Mouse (Mus musculus): ENCODE results near the gene Cacna1i. TPM values are rescaled to one million over a fixed set of nuclear protein-coding genes. Genes with fewer than 3 reads are reported as not detected.
A peak's percentile ranks its signal among the peaks of the same experiment; 100 is the strongest.

Cacna1i gene
- polyA plus RNA-seq (2014; fragmentation: Nextera tagmentation; extraction: Ambion mirVana), result 0.01 and 0.14 TPM in 2 replicates

- Histone ChIP-seq H3K4me3 (ENCODE audit: low read depth, low read length) (peak within 1 kb of the TSS; percentile 51), H3K4me1 (replicated peaks; ENCODE audit: control insufficient read depth, insufficient read depth, low read length) (peaks cover 4% of the 10 kb centered on the region), H3K4me2 (peak within 1 kb of the TSS; percentile 63), H3K9ac (ENCODE audit: low read depth, low read length) (no peak within 1 kb of the TSS), H3K36me3 (ENCODE audit: control insufficient read depth, insufficient read depth, low read length) (no peaks in the 10 kb centered on the region), H3K9me3 (ENCODE audit: control insufficient read depth, low read length) (no peaks in the 10 kb centered on the region), H3K27ac (ENCODE audit: low read depth, low read length) (no peak within 1 kb of the TSS), H3K27me3 (replicated peaks; ENCODE audit: control insufficient read depth, insufficient read depth, low read length) (peaks cover 75% of the 10 kb centered on the region)
- no peak for DNase-seq (ENCODE audit: low spot score)
- ATAC-seq (replicated peaks; ENCODE audit: low FRiP score), result no peak
- WGBS, result 4% methylated on average over 42 of the region's 50 CpGs
These were observed at the start of gene Cacna1i for GRCm38 (mm10) chr15:80286851-80287415. Gene Cacna1i (plus strand): TSS chr15:80287238.

- WGBS, result 95% methylated on average over 12 of the region's 12 CpGs
- H3K4me2 ChIP-seq, result no peak overlapping the region
- H3K27me3 ChIP-seq (replicated peaks; ENCODE audit: control insufficient read depth, insufficient read depth, low read length), result no peaks in the 10 kb centered on the region
- peaks cover 29% of the 10 kb centered on the region for H3K4me1 ChIP-seq (replicated peaks; ENCODE audit: control insufficient read depth, insufficient read depth, low read length)
- H3K4me3 ChIP-seq (ENCODE audit: low read depth, low read length), result no peak overlapping the region
- H3K27ac ChIP-seq (ENCODE audit: low read depth, low read length), result no peak overlapping the region
- H3K9me3 ChIP-seq (ENCODE audit: control insufficient read depth, low read length), result no peaks in the 10 kb centered on the region
- peaks cover 55% of the 10 kb centered on the region for H3K36me3 ChIP-seq (ENCODE audit: control insufficient read depth, insufficient read depth, low read length)
- no peak for DNase-seq (ENCODE audit: low spot score)
- ATAC-seq (replicated peaks; ENCODE audit: low FRiP score), result no peak
- H3K9ac ChIP-seq (ENCODE audit: low read depth, low read length), result no peak overlapping the region
These were observed 38.9 kb upstream of the Cacna1i start for GRCm38 (mm10) chr15:80248135-80248534.

- Histone ChIP-seq H3K9ac (ENCODE audit: low read depth, low read length) (no peak overlapping the region), H3K4me3 (ENCODE audit: low read depth, low read length) (no peak overlapping the region), H3K27ac (ENCODE audit: low read depth, low read length) (0 out of 2 replicates have a peak overlapping the region, but pooled peaks have one; percentile 89), H3K36me3 (ENCODE audit: control insufficient read depth, insufficient read depth, low read length) (peaks cover 50% of the 10 kb centered on the region), H3K27me3 (replicated peaks; ENCODE audit: control insufficient read depth, insufficient read depth, low read length) (no peaks in the 10 kb centered on the region), H3K4me2 (no peak overlapping the region), H3K9me3 (ENCODE audit: control insufficient read depth, low read length) (no peaks in the 10 kb centered on the region), H3K4me1 (replicated peaks; ENCODE audit: control insufficient read depth, insufficient read depth, low read length) (peaks cover 31% of the 10 kb centered on the region)
- WGBS, result 84% methylated on average over 1 of the region's 1 CpGs
- DNase-seq (ENCODE audit: low spot score), result no peak
- no peak for ATAC-seq (replicated peaks; ENCODE audit: low FRiP score)
These were observed 38.4 kb upstream of the Cacna1i start for GRCm38 (mm10) chr15:80248596-80248995.

GRCm38 (mm10) chr15:80249672-80250071 is 37.4 kb upstream of the Cacna1i start:
- Histone ChIP-seq H3K27me3 (replicated peaks; ENCODE audit: control insufficient read depth, insufficient read depth, low read length) (no peaks in the 10 kb centered on the region), H3K4me1 (replicated peaks; ENCODE audit: control insufficient read depth, insufficient read depth, low read length) (peaks cover 37% of the 10 kb centered on the region), H3K27ac (ENCODE audit: low read depth, low read length) (peak overlapping the region; percentile 89), H3K4me3 (ENCODE audit: low read depth, low read length) (no peak overlapping the region), H3K4me2 (peak overlapping the region; percentile 59; the same call in 1 of the 2 replicates), H3K9me3 (ENCODE audit: control insufficient read depth, low read length) (no peaks in the 10 kb centered on the region), H3K9ac (ENCODE audit: low read depth, low read length) (peak overlapping the region; percentile 2; the same call in 1 of the 2 replicates), H3K36me3 (ENCODE audit: control insufficient read depth, insufficient read depth, low read length) (peaks cover 46% of the 10 kb centered on the region)
- no peak for ATAC-seq (replicated peaks; ENCODE audit: low FRiP score)
- 89% methylated on average over 10 of the region's 10 CpGs for WGBS
- peak; percentile 33 for DNase-seq (ENCODE audit: low spot score)

GRCm38 (mm10) chr15:80250586-80250985 is 36.5 kb upstream of the Cacna1i start:
- Histone ChIP-seq H3K9me3 (ENCODE audit: control insufficient read depth, low read length) (no peaks in the 10 kb centered on the region), H3K4me1 (replicated peaks; ENCODE audit: control insufficient read depth, insufficient read depth, low read length) (peaks cover 37% of the 10 kb centered on the region), H3K4me2 (peak overlapping the region; percentile 59), H3K36me3 (ENCODE audit: control insufficient read depth, insufficient read depth, low read length) (peaks cover 41% of the 10 kb centered on the region), H3K27ac (ENCODE audit: low read depth, low read length) (peak overlapping the region; percentile 89), H3K27me3 (replicated peaks; ENCODE audit: control insufficient read depth, insufficient read depth, low read length) (no peaks in the 10 kb centered on the region), H3K9ac (ENCODE audit: low read depth, low read length) (peak overlapping the region; percentile 30), H3K4me3 (ENCODE audit: low read depth, low read length) (peak overlapping the region; percentile 13; the same call in 1 of the 2 replicates)
- DNase-seq (ENCODE audit: low spot score), result peak; percentile 34
- WGBS, result 39% methylated on average over 6 of the region's 6 CpGs
- ATAC-seq (replicated peaks; ENCODE audit: low FRiP score), result peak; percentile 60

- Histone ChIP-seq H3K36me3 (ENCODE audit: control insufficient read depth, insufficient read depth, low read length) (peaks cover 37% of the 10 kb centered on the region), H3K4me3 (ENCODE audit: low read depth, low read length) (peak overlapping the region; percentile 99; the same call in 1 of the 2 replicates), H3K4me1 (replicated peaks; ENCODE audit: control insufficient read depth, insufficient read depth, low read length) (peaks cover 58% of the 10 kb centered on the region), H3K9me3 (ENCODE audit: control insufficient read depth, low read length) (no peaks in the 10 kb centered on the region), H3K27ac (ENCODE audit: low read depth, low read length) (peak overlapping the region; percentile 99), H3K4me2 (peak overlapping the region; percentile 89), H3K9ac (ENCODE audit: low read depth, low read length) (peak overlapping the region; percentile 93), H3K27me3 (replicated peaks; ENCODE audit: control insufficient read depth, insufficient read depth, low read length) (no peaks in the 10 kb centered on the region)
- no peak for DNase-seq (ENCODE audit: low spot score)
- ATAC-seq (replicated peaks; ENCODE audit: low FRiP score), result no peak
- WGBS, result 46% methylated on average over 2 of the region's 2 CpGs
These were observed 33.5 kb upstream of the Cacna1i start for GRCm38 (mm10) chr15:80253530-80253929.

GRCm38 (mm10) chr15:80254207-80254606 is 32.8 kb upstream of the Cacna1i start:
- Histone ChIP-seq H3K9ac (ENCODE audit: low read depth, low read length) (peak overlapping the region; percentile 93), H3K4me2 (peak overlapping the region; percentile 89), H3K4me3 (ENCODE audit: low read depth, low read length) (peak overlapping the region; percentile 99), H3K27ac (ENCODE audit: low read depth, low read length) (peak overlapping the region; percentile 99), H3K9me3 (ENCODE audit: control insufficient read depth, low read length) (no peaks in the 10 kb centered on the region), H3K4me1 (replicated peaks; ENCODE audit: control insufficient read depth, insufficient read depth, low read length) (peaks cover 61% of the 10 kb centered on the region), H3K27me3 (replicated peaks; ENCODE audit: control insufficient read depth, insufficient read depth, low read length) (no peaks in the 10 kb centered on the region), H3K36me3 (ENCODE audit: control insufficient read depth, insufficient read depth, low read length) (peaks cover 30% of the 10 kb centered on the region)
- ATAC-seq (replicated peaks; ENCODE audit: low FRiP score), result no peak
- DNase-seq (ENCODE audit: low spot score), result no peak
- WGBS, result 42% methylated on average over 6 of the region's 6 CpGs

GRCm38 (mm10) chr15:80254847-80255645 is 32.0 kb upstream of the Cacna1i start, which contains the start of gene Atf4:
Gene Atf4 (plus strand): TSS chr15:80255184.
- H3K27me3 ChIP-seq (replicated peaks; ENCODE audit: control insufficient read depth, insufficient read depth, low read length), result no peaks in the 10 kb centered on the region
- no peaks in the 10 kb centered on the region for H3K9me3 ChIP-seq (ENCODE audit: control insufficient read depth, low read length)
- peak within 1 kb of the TSS; percentile 99 for H3K4me2 ChIP-seq
- ATAC-seq (replicated peaks; ENCODE audit: low FRiP score) (peak; percentile 88), DNase-seq (ENCODE audit: low spot score) (peak; percentile 96)
- H3K36me3 ChIP-seq (ENCODE audit: control insufficient read depth, insufficient read depth, low read length), result peaks cover 28% of the 10 kb centered on the region
- H3K4me3 ChIP-seq (ENCODE audit: low read depth, low read length), result peak within 1 kb of the TSS; percentile 99
- H3K9ac ChIP-seq (ENCODE audit: low read depth, low read length), result peak within 1 kb of the TSS; percentile 100
- peak within 1 kb of the TSS; percentile 99 for H3K27ac ChIP-seq (ENCODE audit: low read depth, low read length)
- under 1% methylated on average over 62 of the region's 62 CpGs for WGBS
- peaks cover 58% of the 10 kb centered on the region for H3K4me1 ChIP-seq (replicated peaks; ENCODE audit: control insufficient read depth, insufficient read depth, low read length)
